Mouse (Mus musculus): ENCODE measurements around the gene Slc45a3. TPM values are rescaled to one million over a fixed set of nuclear protein-coding genes. Genes with fewer than 3 reads are reported as not detected.

Gene Slc45a3
- polyA plus RNA-seq, 1 experiment from 2014 or later = 2.6 TPM

DNA sequence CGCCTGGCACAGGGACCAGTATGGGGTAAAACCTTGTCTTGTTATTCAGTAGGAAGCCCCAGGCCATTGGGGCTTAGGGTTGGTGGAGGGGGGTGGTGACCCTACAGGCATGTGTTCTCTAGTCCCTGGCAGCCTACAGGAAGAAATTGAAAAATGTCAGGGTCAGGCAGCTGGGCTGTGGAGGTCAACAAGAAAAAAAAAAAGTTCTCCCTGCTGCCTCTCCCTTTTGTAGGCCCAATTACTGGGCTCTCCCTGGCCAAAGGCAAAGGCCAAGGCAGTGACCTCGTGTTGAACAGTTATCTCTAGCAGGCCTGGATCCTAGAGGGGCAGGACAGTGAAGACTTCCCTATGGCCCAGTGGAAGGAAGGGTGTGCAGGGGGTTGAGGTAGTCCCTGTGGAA, 17.7 kb downstream of the Slc45a3 start:
- Histone ChIP-seq H3K4me3 (replicated peaks) (no peak overlapping the region), H3K27me3 (no peaks in the 10 kb centered on the region), H3K9ac (no peak overlapping the region), H3K36me3 (replicated peaks) (no peaks in the 10 kb centered on the region), H3K27ac (replicated peaks) (0 out of 2 replicates have a peak overlapping the region, but pooled peaks have one; percentile 29), H3K4me1 (replicated peaks) (no peaks in the 10 kb centered on the region; the same call in 1 of the 2 replicates), H3K9me3 (replicated peaks) (no peaks in the 10 kb centered on the region), H3K4me2 (no peak overlapping the region)
- WGBS (ENCODE audit: insufficient replicate concordance) = 22% methylated on average over 2 of the region's 2 CpGs
- no peak for ATAC-seq (ENCODE audit: insufficient read depth)

DNA sequence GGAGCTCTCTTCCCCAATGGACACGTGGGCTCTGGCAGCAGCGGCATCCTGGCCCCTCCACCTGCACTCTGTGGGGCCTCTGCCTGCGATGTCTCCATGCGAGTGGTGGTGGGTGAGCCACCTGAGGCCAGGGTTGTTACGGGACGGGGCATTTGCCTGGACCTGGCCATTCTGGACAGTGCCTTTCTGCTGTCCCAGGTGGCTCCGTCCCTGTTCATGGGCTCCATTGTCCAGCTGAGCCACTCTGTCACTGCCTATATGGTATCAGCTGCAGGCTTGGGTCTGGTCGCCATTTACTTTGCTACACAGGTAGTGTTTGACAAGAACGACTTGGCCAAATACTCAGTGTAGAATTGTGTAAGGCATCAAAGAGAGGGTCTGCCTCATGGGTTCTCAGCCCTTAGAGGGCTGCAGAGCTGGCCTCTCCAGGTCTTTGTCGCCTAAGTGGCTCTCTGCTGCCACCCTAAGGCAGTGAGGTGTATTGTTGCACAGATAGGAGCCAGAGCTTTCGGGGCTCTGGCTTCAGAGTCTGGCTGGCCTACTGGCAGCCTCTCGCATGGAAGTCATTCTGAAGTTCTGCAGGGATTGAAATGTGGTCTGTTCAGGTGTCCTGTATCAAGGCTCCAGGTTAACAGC, 18.7 kb downstream of the Slc45a3 start:
- WGBS (ENCODE audit: insufficient replicate concordance) = 48% methylated on average over 12 of the region's 12 CpGs
- Histone ChIP-seq H3K36me3 (replicated peaks) (no peaks in the 10 kb centered on the region), H3K27me3 (no peaks in the 10 kb centered on the region), H3K27ac (replicated peaks) (no peak overlapping the region), H3K4me1 (replicated peaks) (no peaks in the 10 kb centered on the region; the same call in 1 of the 2 replicates), H3K9ac (no peak overlapping the region), H3K4me3 (replicated peaks) (no peak overlapping the region), H3K9me3 (replicated peaks) (no peaks in the 10 kb centered on the region), H3K4me2 (no peak overlapping the region)
- ATAC-seq (ENCODE audit: insufficient read depth) = peak; percentile 32; the same call in 1 of the 2 replicates

DNA sequence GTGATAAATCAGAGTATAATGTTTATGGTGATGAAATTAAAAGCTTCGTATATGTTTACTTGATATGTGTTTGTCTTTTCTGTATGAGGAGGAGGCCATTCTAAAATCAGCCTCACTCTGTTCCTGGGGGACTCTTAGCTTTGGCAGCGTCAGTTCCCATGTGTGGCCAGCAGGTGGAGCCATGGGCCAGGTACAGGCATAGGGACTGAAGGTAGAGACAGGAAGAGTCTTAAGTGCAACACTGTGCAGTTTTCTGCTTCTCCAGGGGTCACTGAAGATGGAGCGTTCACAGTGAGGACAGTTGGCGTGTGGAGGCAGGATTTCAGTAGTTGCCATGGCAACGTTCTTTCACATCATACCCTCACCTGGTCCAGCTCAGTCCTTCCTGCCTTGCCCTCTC, 20.1 kb downstream of the Slc45a3 start:
- Histone ChIP-seq H3K27ac (replicated peaks) (no peak overlapping the region), H3K27me3 (no peaks in the 10 kb centered on the region), H3K4me3 (replicated peaks) (no peak overlapping the region), H3K36me3 (replicated peaks) (no peaks in the 10 kb centered on the region), H3K4me1 (replicated peaks) (no peaks in the 10 kb centered on the region; the same call in 1 of the 2 replicates), H3K9me3 (replicated peaks) (no peaks in the 10 kb centered on the region), H3K4me2 (no peak overlapping the region), H3K9ac (no peak overlapping the region)
- ATAC-seq (ENCODE audit: insufficient read depth) = no peak
- WGBS (ENCODE audit: insufficient replicate concordance) = 12% methylated on average over 5 of the region's 5 CpGs

DNA sequence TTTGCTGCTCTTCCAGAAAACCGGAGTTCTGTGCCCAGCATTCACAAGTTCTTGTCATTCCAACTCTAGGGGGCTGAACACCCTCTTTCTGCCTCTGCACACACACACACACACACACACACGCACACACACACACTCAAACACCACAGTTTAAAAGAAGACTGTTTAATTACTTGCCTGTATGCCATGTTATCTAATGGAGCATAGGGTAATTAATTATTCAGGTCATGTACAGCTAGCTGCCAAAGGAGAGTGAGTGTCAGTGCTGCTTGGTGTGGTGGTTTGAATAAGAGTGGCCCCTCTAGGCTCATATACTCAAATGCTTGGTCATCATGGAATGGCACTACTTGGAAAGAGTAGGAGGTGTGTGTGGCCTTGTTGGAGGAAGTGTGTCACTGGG, 21.0 kb downstream of the Slc45a3 start:
- Histone ChIP-seq H3K9me3 (replicated peaks) (no peaks in the 10 kb centered on the region), H3K4me1 (replicated peaks) (no peaks in the 10 kb centered on the region; the same call in 1 of the 2 replicates), H3K4me3 (replicated peaks) (no peak overlapping the region), H3K27ac (replicated peaks) (no peak overlapping the region), H3K36me3 (replicated peaks) (no peaks in the 10 kb centered on the region), H3K27me3 (no peaks in the 10 kb centered on the region), H3K4me2 (no peak overlapping the region), H3K9ac (no peak overlapping the region)
- no peak for ATAC-seq (ENCODE audit: insufficient read depth)
- WGBS (ENCODE audit: insufficient replicate concordance) = 69% methylated on average over 2 of the region's 2 CpGs

DNA sequence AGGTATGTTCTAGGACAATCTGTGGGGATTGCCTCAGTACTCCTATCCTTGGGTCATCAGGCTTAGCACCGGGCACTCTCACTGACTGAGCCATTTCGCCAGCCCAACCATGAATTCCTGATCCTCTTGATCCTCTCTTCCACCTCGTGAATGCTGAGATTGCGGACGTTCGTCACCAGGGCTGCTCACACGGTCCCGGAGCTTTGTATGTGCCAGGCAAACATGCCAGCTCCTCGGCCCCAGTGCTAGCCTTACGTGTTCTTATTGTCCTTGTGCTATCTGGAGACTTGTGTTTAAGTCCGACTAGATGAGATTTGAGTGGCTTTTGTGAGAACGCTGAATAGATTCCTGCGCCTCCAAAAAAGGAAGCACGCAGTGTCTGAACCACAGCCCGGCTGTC, 24.7 kb downstream of the Slc45a3 start:
- no peak for ATAC-seq (ENCODE audit: insufficient read depth)
- no peaks in the 10 kb centered on the region for H3K36me3 ChIP-seq (replicated peaks)
- peaks cover 6% of the 10 kb centered on the region; the same call in 1 of the 2 replicates for H3K4me1 ChIP-seq (replicated peaks)
- no peak overlapping the region for H3K9ac ChIP-seq
- no peak overlapping the region for H3K4me2 ChIP-seq
- no peak overlapping the region for H3K27ac ChIP-seq (replicated peaks)
- no peaks in the 10 kb centered on the region for H3K9me3 ChIP-seq (replicated peaks)
- no peak overlapping the region for H3K4me3 ChIP-seq (replicated peaks)
- no peaks in the 10 kb centered on the region for H3K27me3 ChIP-seq
- 63% methylated on average over 15 of the region's 15 CpGs for WGBS (ENCODE audit: insufficient replicate concordance)

DNA sequence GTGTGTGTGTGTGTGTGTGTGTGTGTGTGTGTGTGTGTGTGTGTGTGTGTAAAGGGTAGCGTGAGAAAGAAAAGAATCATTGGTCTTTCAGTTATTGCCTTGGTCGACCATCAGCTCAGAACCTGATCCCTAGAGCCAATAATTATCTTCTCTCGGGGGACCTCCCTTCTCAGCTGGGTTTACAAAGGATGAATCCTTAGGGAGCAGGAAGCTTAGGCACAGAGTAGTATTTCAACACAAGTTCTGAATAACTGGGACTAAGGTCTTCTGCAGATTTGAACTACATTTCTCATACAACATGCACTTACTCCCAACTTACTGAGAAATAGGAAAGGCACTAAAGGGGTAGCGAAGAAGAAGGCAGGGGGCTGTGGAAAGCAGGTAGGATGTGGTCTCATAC, 26.7 kb downstream of the Slc45a3 start:
- no peak for ATAC-seq (ENCODE audit: insufficient read depth)
- Histone ChIP-seq H3K4me2 (no peak overlapping the region), H3K9me3 (replicated peaks) (no peaks in the 10 kb centered on the region), H3K36me3 (replicated peaks) (no peaks in the 10 kb centered on the region), H3K27me3 (no peaks in the 10 kb centered on the region), H3K4me3 (replicated peaks) (no peak overlapping the region), H3K27ac (replicated peaks) (no peak overlapping the region), H3K4me1 (replicated peaks) (peaks cover 10% of the 10 kb centered on the region; the same call in 1 of the 2 replicates), H3K9ac (no peak overlapping the region)
- 70% methylated on average over 4 of the region's 4 CpGs for WGBS (ENCODE audit: insufficient replicate concordance)

DNA sequence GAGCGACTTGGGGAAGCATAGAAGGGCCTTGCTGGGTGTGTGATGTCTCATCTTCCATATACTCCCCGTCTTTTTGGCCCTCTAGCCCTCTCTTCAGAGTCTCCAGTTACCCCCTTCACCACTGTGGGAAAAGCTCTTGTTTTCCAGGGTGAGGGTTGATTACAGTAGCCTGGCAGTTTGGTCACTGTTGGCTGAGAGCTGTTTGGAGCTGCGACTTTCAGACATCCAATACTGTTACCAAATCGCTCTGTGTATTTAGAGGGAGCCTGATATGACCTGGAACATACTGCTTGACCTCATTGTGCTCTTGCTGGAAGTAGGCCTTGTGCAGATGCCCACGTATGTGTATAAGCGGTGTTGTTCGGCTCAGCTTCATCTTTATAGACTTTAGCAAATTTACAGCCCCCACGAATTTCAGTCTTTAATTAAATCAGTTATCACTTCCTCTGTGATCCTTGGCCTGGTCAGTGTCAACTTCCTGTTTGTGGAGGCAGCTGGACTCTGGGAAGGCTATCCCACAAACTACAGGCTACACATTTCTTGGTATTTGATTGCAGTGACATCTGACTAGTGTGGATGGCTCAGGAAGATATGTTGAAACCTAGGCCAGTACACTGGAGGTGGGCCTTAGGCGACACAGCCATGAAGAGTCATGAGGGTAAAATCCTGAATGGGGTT, 27.5 kb downstream of the Slc45a3 start:
- Histone ChIP-seq H3K9me3 (replicated peaks) (no peaks in the 10 kb centered on the region), H3K4me3 (replicated peaks) (no peak overlapping the region), H3K4me2 (no peak overlapping the region), H3K27ac (replicated peaks) (no peak overlapping the region), H3K36me3 (replicated peaks) (no peaks in the 10 kb centered on the region), H3K9ac (no peak overlapping the region), H3K4me1 (replicated peaks) (peaks cover 10% of the 10 kb centered on the region; the same call in 1 of the 2 replicates), H3K27me3 (no peaks in the 10 kb centered on the region)
- 60% methylated on average over 9 of the region's 9 CpGs for WGBS (ENCODE audit: insufficient replicate concordance)
- no peak for ATAC-seq (ENCODE audit: insufficient read depth)

DNA sequence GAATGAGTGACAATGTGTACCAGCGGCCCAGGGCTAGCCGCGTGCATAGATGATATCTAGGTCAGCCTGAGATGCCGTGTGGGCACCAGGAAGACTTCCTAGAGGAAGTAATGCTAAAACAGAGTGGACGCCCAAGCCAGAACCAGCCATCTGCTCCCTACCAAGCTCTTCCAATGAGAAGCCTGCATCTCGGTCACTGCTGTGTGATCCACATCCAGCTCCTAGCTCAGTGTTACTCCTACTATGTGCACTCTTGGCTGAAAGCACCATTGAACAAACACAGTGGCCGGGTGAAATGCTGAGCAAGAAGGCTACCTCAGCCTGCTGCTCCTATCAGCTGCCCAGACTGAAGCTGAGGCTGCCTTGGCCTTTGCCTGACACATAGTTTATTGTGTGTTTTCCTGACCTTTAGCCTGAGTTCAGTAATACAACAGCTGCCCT, 29.8 kb downstream of the Slc45a3 start:
- 47% methylated on average over 7 of the region's 7 CpGs for WGBS (ENCODE audit: insufficient replicate concordance)
- Histone ChIP-seq H3K4me1 (replicated peaks) (peaks cover 10% of the 10 kb centered on the region; the same call in 1 of the 2 replicates), H3K36me3 (replicated peaks) (no peaks in the 10 kb centered on the region), H3K4me2 (no peak overlapping the region), H3K27me3 (0 out of 2 replicates have a peak, but pooled peaks cover 4% of the 10 kb centered on the region), H3K9ac (no peak overlapping the region), H3K9me3 (replicated peaks) (no peaks in the 10 kb centered on the region), H3K4me3 (replicated peaks) (no peak overlapping the region), H3K27ac (replicated peaks) (no peak overlapping the region)
- ATAC-seq (ENCODE audit: insufficient read depth) = peak; percentile 40

DNA sequence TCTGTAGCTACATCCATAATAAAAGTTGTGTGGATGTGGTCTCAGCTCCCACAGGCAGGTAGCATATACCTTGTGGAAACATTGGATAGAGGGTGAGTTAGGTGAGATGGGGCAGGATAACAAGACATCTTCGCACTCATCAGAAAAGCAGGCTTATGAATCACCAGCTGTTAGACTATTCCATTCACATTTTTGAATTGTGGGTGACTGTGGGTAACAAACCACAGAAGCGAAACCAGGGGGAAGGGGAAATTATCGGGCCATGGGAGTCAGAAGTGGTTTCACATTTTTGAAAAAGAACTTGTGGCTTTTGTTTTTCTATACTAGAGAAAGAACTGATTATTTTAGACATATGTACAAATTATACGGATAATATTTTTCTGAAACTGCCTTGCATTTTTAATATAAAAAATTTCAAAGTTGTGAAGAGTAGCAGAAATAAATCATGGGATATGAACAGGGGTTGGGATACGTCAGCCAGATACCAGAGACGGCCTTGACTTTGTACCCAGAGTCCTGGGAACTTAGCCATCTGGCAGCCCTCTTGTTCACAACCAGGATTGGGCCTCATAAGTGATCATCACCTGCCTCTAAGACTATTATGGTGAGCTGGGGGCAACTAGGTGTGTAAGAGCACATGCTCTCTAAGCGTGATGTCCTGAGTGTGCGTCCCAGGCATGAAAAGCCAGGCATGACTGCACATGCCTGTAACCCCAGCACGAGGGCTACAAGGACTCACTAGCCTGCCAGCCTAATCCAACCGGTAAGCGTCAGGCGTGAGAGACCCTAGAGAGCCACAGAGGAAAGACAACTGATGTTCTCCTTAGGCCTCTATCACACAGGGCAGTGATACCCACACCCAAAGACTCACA, 30.6 kb downstream of the Slc45a3 start:
- no peak overlapping the region for H3K9ac ChIP-seq
- WGBS (ENCODE audit: insufficient replicate concordance) = 69% methylated on average over 12 of the region's 12 CpGs
- H3K4me2 ChIP-seq = no peak overlapping the region
- H3K9me3 ChIP-seq (replicated peaks) = no peaks in the 10 kb centered on the region
- no peak overlapping the region for H3K27ac ChIP-seq (replicated peaks)
- peaks cover 10% of the 10 kb centered on the region; the same call in 1 of the 2 replicates for H3K4me1 ChIP-seq (replicated peaks)
- no peak for ATAC-seq (ENCODE audit: insufficient read depth)
- H3K4me3 ChIP-seq (replicated peaks) = no peak overlapping the region
- H3K36me3 ChIP-seq (replicated peaks) = no peaks in the 10 kb centered on the region
- H3K27me3 ChIP-seq = 0 out of 2 replicates have a peak, but pooled peaks cover 4% of the 10 kb centered on the region

DNA sequence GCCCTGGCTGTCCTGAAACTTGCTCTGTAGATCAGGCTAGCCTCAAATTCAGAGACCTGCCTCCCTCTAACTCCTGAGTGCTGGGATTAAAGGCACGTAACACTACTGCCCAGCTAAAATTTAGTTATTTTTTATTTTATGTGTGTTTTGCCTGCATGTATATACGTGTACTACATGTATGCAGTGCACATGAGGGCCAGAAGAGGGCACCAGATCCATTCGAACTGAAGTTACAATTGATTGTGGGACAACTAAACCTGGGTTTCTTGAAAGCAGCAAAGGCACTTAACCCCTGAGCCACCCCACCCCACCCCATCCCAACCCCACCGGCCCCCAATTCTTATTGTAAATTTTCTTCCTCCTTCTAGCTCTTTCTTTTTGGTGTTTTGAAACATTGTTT, 32.3 kb downstream of the Slc45a3 start:
- H3K9ac ChIP-seq = no peak overlapping the region
- no peaks in the 10 kb centered on the region for H3K36me3 ChIP-seq (replicated peaks)
- no peaks in the 10 kb centered on the region for H3K9me3 ChIP-seq (replicated peaks)
- 19% methylated on average over 4 of the region's 4 CpGs for WGBS (ENCODE audit: insufficient replicate concordance)
- peak; percentile 22 for ATAC-seq (ENCODE audit: insufficient read depth)
- peaks cover 5% of the 10 kb centered on the region; the same call in 1 of the 2 replicates for H3K4me1 ChIP-seq (replicated peaks)
- 0 out of 2 replicates have a peak, but pooled peaks cover 4% of the 10 kb centered on the region for H3K27me3 ChIP-seq
- H3K27ac ChIP-seq (replicated peaks) = no peak overlapping the region
- H3K4me3 ChIP-seq (replicated peaks) = no peak overlapping the region
- no peak overlapping the region for H3K4me2 ChIP-seq

DNA sequence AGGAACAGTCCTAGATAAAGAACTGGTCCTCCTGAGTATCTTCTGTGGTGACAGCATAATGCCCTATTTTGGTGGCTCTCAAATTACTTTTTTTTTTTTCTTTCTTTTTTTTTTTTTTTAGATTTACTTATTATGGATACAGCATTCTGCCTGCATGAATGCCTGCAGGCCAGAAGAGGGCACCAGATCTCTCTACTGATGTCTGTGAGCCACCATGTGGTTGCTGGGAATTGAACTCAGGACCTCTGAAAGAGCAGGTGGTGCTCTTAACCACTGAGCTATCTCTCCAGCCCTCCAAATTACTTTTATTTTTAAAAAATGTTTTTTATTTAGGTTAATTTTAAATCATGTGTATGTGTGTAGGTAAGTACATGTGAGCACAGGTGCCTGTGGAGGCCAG, 37.7 kb downstream of the Slc45a3 start:
- ATAC-seq (ENCODE audit: insufficient read depth) = no peak
- Histone ChIP-seq H3K4me2 (no peak overlapping the region), H3K9ac (no peak overlapping the region)

More for the DNA sequence above, 37.7 kb downstream of the Slc45a3 start:
- H3K36me3 ChIP-seq (replicated peaks) = no peaks in the 10 kb centered on the region
- no peak overlapping the region for H3K4me3 ChIP-seq (replicated peaks)
- peaks cover 5% of the 10 kb centered on the region; the same call in 1 of the 2 replicates for H3K4me1 ChIP-seq (replicated peaks)
- H3K9me3 ChIP-seq (replicated peaks) = no peaks in the 10 kb centered on the region
- H3K27me3 ChIP-seq = 0 out of 2 replicates have a peak, but pooled peaks cover 4% of the 10 kb centered on the region
- no peak overlapping the region for H3K27ac ChIP-seq (replicated peaks)
